Mouse (Mus musculus): Measurements from ENCODE around the gene Smtnl2.

GRCm38 (mm10) chr11:72415155-72415554 is 3.6 kb upstream of the Smtnl2 start:
- TF ChIP-seq CTCF (IDR thresholded peaks at IDR 0.05; ENCODE audit: low read depth, low read length): no peak
- TF ChIP-seq POLR2A (IDR thresholded peaks at IDR 0.05; ENCODE audit: extremely low read depth, insufficient read depth, low read length): no peak
